Mouse (Mus musculus): ENCODE data around the gene Adamtsl1.

Adamtsl1 gene

DNA sequence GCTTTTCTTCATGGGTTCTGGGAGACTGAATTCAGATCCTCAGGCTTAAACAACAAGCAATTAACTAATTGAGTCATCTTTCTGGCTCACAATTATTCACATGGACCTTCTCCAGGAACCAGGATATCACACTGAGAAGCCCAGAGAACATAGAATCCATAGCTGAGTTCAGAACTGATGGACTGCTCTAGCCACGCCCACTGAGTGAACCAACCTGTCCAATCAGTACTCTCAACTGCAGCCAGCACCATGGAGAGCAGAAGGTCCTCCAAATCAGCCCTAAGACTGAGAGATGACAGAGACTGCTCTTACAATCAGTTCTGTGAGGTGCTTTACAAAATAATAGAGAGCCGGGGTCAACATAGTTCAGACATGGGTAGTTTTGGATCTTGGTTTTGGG lies 276.3 kb downstream of the Adamtsl1 start:
- DNase-seq (ENCODE audit: low read depth, low spot score): peak; percentile 55

DNA sequence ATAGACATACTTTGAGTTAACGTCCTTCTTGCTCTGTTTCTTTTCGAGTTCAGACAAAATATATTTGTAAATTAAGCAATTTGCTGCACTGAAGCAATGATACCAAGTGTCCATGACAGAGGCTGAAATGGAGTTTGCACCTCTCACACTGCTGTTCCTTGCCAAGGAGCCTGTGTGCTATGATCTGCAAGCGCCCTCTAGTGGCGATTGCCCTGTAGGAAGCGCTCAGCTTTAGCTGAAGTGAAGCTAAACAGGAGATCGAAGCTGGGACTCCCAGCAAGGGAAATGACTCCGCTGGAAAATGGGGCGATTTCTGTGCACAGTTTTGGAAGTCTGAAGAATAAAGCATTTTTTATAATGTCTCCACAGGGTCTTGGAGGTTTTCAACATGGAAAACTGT lies 287.8 kb downstream of the Adamtsl1 start:
- peak; percentile 87 for DNase-seq (ENCODE audit: low read depth, low spot score)

DNA sequence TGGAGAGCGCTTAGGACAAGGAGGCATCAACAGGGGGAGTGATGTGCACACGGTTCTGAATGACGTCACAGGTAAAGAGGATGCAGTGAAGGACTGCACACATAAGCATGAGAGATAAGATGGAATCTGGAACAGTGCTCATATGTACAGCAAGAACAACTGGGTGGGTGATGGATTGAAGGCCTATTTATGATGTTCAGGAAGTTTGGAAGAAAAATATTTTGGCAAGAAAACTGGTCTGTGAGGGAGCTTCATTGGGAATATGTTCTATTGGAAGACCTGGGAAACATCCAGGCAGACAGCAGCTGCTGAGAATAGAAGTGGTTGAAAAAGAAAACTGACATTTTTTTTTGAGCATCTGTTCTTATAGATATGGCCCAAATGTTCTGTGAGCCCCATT lies 300.4 kb downstream of the Adamtsl1 start:
- DNase-seq (ENCODE audit: low read depth, low spot score): no peak

DNA sequence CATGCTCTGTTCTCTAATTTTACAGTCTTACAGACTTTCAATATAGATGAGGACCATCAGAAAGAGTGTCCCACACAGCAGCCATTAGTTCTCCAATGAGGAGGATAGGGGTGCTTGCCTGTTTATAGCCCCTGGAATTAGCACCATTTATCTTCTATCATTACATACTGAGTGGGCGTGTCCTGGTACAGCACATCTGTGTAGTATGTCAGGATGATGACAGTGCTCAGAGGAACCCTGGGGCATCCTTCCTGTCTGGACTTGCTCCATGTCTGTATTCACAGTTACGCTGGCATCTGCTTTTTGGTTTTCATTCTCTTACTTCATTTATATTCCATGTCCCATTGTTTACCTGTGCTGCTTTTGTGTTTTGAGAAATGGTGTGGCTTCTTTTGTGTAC lies 304.5 kb downstream of the Adamtsl1 start:
- DNase-seq (ENCODE audit: low read depth, low spot score): no peak

DNA sequence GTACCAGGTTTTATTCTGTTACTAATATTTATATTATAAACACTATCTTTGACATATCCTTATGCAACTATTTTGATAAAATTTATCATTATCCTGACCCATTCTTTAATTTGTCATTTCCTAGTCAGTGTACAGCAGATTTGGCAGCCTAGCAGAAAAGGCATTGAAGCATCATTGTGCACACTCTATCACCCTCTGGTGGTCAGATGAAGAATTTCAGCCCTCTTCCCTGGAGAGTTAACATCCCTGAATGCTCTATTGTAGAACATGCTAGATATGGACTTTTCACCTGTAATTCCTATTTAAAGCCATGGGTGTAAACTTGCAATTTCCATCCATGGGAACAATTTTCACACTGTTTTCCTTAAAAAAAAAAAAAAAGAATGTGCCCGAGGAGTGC lies 305.2 kb downstream of the Adamtsl1 start:
- peak; percentile 54 for DNase-seq (ENCODE audit: low read depth, low spot score)

DNA sequence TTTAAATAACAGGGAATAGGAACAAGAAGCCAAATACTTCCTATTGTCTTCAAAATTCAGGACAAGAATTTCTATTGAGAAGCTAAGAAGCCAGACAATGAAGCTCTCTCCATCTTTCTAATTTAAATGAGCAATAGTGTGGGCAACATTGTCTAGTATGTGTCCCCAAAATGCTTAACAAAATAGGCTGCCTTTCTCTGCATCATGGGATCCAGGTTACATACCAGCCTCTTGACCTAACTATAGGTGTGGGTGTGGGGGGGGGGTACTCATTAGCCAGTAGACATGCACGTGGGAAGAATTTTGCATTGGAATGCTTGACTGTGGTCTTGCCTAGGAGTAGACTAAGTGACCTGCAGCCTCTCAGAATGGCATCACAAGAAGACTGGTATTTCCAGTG lies 305.9 kb downstream of the Adamtsl1 start:
- DNase-seq (ENCODE audit: low read depth, low spot score): peak; percentile 80

DNA sequence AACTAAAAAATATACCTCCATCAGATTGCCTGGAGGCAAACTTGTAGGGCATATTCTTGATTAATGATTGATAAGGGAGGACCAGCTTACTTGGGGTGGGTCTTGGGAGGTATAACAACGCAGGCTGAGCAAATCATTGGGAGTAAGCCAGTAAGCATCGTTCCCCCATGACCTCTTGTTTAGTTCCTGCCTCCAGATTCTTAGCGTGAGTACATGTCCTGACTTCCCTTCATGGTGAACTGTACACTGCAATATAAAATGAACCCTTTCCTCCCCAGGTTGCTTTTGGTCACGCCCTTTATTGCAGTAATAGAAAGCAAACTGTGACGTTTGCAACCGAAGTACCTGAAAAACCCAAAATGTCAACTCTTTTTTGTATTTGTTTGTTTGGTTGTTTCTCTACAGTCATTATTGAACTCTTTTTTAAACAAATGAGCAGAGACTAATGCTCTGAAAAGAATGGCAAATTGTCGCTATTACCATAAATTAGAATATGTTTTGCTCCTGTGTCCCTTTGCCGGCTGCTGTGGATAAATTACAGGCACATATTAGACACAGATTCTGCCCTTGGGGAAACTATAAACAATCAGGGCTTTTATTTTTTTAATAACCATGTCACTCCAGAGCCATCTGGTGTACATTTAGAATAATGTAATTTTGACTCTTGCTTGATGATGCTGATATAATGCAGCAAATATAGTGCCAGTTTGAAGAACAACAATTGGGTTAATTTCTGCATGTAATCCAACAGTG lies 310.2 kb downstream of the Adamtsl1 start:
- DNase-seq (ENCODE audit: low read depth, low spot score): no peak

DNA sequence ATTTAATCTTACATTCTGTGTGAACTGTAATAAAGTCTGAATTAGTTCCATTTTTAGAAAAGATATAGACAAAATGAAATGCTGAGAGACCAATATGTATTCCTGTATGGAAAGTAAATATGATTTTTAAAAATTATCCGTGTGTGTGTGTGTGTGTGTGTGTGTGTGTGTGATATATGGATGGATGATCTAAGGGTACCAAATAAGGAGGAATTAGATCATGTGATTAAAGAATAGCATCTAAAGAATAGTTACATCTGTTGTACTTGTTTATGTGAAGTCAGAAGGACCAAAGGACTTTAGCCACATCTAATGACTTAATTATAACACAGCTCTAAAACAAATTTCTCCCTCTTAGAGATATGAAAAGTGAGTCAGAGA lies 310.7 kb downstream of the Adamtsl1 start:
- no peak for DNase-seq (ENCODE audit: low read depth, low spot score)

DNA sequence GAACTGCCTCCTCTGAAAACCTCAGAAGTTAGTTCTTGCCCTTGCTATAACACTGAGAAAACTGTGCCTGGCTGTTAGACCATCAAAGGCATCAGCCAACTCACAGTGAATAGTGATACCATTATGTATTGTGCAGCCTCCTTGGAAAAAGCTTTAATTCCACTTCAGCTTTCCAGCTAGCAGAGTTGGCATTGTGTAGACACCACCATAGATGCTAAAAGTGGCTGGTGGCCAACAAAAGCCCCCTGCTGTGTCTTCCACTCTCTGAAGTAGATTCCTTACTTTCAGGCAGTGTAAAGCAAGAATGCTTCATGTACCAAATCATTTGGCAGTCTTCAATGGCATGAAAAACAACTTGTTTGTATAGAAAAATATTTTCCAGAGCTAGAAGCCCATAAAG lies 323.1 kb downstream of the Adamtsl1 start:
- DNase-seq (ENCODE audit: low read depth, low spot score): no peak

DNA sequence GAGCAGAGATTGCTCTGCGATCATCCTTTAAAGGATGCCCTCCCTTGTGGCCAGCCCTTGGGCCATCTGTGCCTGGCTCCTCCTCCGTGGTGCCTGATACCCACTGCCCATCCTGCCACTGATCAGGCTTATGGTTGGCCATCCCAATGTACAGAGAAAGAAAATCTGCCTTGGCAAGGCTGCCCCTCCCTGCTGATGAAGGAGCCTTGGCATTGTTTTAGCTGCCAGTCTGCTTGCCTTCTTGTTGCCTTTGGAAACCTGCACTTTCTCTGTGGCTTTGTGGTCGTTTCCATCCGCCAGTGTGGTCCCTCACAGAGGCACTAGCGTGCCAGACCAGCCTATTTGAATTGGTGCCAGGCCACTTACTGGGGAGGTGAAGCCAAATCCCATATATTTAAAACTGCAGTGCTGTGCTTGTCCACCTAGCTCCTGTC lies 323.6 kb downstream of the Adamtsl1 start:
- DNase-seq (ENCODE audit: low read depth, low spot score): no peak

DNA sequence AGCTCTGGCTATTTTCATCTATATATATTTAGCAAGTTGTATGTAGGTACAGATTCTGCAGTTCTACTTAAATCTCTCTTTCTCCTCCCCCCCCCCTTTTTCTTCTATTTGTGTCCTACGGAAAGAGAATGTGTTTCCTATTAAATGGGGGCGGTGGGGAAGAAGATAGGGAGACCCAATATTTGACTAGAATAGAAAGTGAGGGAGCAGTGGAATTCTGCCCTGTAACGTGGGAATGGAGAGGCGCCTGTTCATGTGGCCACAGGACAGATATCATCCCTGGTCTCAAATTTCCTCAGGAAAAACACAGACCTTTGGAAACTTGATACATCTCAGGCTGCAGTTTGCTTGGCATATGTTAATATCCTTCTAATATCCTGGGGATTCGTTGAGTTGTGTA lies 324.1 kb downstream of the Adamtsl1 start:
- no peak for DNase-seq (ENCODE audit: low read depth, low spot score)

DNA sequence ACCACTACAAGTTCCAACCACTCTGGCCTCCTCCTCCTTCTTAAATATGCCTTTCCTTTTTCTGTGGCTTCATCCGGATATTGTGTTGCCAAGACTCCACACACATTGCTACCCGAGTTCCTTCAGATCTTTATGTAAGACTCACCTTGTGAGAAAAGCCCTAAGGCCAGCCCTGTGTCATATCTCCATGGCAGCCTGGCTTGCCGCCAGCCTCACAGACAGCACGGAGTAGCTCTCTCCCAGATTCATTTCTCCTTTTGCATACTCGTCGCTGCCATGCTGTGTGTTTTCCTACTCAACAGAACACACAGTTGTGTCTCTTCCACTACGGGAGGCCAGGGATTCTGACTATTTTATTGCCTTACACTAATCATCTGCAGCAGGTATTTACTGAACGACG lies 328.1 kb downstream of the Adamtsl1 start:
- DNase-seq (ENCODE audit: low read depth, low spot score): no peak

DNA sequence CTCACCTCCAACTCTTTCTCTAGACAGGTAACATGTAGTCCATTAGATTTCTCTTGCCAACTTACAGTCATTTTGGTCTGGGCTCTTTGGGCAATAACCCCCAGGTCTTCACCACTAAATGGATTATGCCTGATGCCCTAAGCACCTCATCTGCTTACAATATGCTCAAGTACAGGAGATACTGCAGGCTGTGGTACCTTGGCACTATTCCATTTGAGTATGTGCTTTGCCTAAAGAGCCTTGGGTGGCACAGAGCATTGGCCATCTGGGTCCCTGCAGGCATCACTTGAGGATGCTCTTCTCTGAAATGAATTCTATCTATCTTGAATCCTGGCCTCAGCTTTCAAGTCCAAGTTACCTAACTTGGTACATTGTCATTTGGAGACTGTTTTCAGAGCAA lies 330.4 kb downstream of the Adamtsl1 start:
- no peak for DNase-seq (ENCODE audit: low read depth, low spot score)

DNA sequence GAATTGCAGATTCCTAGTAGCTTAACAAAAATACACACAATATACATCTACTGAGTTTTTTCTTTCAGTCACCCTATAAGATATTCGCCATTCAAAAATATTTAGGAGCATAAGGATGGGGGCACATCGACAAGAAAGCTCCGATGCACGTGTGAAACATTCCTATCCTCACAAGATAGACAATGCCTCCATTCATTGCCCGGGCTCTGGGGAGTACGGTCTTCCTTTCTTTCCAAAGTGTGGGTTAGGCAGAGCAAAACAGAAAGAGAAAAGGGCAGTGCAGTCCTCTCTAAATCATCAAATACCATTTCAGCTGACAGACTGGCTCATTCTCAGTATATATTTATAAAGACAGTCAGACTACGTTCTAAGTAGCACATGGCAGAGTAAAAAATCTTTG lies 332.0 kb downstream of the Adamtsl1 start:
- no peak for DNase-seq (ENCODE audit: low read depth, low spot score)

DNA sequence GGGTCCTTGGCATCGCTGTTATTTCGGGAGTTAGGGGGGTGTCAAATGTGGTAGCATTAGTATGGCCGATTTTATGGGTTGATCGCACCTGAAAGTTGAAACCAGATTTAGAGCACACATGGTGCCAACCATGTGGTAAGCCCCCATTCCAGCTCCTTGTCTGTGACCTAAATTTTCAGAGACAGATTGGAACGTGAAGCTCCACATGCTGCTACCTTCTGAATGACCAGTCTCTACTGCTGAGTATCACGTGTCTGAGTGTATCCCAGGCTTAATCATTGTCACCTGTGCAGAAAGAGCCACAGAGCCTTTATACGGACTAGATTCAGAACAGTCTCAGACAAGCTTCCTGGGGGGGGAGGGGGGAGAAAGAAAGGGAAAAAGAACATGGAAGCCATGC lies 339.4 kb downstream of the Adamtsl1 start:
- no peak for DNase-seq (ENCODE audit: low read depth, low spot score)

DNA sequence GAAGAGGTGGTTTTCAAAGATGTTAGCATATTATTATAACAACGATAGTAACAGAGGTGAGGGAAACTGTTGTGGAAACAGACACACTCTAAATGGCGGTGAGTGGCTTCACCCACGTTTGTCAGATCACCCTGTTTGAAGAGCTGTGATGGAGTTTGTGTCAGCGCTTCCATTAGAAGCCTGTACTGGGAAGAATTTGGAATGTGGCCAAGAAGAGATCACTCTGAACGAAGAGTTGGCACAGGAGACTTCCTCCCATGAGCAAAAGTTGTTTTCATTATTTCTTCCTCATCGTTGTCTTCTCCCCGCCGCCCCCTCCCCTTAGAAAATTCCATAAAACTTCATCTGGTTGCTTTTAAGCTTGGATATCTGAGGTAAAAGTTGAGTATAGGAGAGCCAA lies 340.5 kb downstream of the Adamtsl1 start:
- no peak for DNase-seq (ENCODE audit: low read depth, low spot score)

DNA sequence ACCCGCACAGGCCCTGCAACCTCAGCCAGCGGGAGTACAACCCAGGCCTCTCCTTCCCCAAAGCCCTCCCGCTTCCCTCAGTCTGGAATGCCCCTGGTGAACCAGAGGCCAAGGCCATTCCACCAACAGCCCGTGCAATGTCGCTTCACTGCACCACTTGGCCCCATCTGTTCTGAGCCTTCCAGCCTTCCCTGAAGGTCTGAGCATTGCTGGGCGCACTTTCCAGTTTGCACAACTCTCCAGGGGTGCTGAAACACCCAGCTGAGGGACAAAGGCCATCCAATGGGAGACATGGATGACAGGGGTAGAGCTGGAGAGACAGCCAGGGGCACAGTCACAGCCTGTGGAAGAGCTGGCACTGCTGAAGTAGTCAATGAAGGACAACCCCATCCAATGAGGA lies 365.4 kb downstream of the Adamtsl1 start:
- no peak for DNase-seq (ENCODE audit: low read depth, low spot score)

DNA sequence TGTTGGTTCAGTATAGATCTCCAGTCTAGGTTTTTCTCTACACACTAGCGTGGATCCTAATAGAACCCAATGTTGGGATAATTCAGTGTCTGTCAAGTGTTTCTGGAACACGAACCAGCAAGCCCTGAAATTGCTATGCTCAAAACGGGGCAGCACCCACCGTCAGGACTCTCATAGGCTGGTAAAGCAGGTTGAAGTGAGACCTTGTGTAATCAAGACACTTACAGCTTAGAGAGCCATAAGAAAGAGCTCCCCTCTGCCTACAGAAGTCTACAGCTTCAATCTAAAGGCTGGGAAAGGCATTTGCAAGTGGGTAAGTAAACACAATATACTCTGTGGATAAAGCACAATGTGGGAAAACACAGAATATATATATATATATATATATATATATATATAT lies 367.3 kb downstream of the Adamtsl1 start:
- no peak for DNase-seq (ENCODE audit: low read depth, low spot score)

DNA sequence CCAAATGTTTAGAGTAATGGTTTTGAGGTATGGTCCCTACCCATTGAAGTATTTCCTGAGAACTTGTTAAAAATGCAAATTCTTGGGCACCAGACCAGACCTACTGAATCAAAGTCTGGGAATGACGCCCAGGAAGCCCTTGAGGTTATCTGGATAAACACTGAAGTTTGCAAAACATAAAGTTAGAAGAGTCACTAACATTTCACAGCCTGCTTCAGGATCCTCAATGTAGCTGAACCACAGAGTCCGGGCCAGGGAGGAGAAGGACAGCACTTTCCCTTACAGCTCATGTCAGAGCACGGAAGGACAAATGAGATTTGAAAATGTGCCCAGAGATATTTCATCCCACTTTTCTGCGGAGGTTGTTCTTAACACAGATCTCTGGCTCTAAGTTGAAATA lies 370.1 kb downstream of the Adamtsl1 start:
- no peak for DNase-seq (ENCODE audit: low read depth, low spot score)

DNA sequence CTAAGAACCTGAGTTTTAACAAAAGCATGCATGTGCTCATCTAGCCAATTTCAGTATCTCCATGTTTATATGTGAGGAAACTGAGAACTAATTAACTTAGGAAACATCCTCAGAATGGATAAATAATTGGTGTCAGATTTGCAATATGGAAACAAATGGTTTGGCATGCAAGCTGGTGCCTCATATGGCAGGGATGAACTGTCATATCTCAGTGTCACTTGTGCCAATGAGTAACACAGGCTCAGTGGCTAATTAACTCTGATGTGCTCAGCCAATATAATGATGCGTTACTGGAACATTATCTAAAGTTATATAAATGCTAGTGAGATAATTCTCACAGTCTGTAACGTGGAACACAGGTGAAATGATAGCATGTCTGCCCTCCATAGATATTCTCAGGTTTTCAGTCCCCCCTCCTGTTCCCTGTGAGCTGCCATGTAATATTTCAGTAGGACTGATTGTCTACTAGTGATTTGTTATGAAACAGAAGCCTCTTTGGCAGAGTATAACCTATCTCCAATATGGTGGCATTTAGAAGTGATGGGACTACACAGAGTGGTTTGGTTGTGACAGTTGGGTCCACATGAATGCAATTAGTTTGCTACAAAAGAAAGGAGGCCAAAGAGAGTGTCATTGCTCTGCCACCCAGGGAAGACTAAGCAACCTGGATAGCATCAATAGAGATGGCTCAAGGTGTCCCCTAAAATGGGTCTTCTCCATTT lies 376.1 kb downstream of the Adamtsl1 start:
- no peak for DNase-seq (ENCODE audit: low read depth, low spot score)

DNA sequence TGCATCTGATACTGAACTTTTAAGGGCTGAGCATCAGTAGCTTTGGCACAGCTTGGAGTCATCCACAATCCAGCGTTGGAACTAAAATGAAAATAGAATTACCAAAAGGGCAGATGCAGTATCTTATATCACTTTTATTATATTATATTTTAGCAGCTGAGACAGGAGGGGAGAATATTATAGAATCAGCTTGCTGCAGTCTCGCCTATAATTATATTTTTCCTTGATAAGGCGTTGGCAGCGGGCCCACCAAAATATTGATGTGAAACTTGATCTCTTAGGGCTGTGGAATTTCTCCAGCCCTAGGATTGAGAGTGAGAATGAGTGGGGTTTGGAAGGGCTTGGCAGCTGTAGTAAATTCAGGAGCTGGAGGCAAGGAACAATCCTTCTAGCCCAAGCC lies 387.3 kb downstream of the Adamtsl1 start:
- DNase-seq (ENCODE audit: low read depth, low spot score): no peak

DNA sequence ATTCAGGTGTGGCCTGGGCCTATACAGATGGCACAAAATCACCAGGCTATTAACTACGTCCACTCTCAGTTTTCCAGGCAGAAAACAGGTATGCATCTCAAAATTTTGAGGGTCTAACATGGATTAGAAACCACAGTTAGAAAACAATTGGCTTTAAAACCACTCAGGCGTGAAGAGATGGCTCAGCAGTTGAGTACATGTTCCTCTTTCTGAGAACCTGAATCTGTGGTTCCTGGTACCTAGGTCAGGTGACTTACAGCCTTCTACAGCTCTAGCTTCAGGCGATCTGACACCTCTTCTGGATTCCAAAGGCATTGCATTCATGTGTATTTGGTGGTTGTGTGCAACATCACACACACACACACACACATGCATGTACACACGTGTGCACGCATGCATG lies 390.2 kb downstream of the Adamtsl1 start:
- no peak for DNase-seq (ENCODE audit: low read depth, low spot score)

DNA sequence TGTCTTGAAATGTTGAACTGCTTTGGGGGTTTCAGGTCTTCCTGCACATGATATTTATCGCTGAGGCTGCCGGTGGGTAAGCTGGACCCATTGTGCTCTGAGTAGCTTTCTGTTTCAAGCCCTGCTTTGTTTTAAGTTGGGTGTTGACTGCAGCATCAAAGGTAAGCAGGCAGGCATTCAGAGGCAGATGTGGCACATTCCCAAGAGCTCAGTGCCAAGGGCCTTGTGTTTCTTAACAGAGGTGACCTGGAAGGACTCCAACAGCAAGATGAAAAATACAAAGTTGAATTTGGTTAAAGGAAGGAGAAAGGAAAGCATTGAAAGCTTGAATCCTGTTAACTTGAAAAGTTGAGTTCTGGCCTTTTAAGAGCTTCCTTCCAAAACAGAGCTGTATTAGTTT lies 402.1 kb downstream of the Adamtsl1 start:
- no peak for DNase-seq (ENCODE audit: low read depth, low spot score)
